Mouse (Mus musculus) T-helper 2 cell (primary cell): ENCODE measurements around the gene Nav2.

Experiments
- in situ Hi-C: fragments of 300-600 bp; cut with MboI, MseI; formaldehyde crosslinking; loops from one replicate; pipeline ENCODE4 v1.15.1; 2025; ENCODE audit warnings: high pct_unique_total_duplicates

Gene Nav2

GRCm38 (mm10) chr7:49393857-49394256, 485.3 kb downstream of the Nav2 start:
- in situ Hi-C loops = no loop called here

DNA sequence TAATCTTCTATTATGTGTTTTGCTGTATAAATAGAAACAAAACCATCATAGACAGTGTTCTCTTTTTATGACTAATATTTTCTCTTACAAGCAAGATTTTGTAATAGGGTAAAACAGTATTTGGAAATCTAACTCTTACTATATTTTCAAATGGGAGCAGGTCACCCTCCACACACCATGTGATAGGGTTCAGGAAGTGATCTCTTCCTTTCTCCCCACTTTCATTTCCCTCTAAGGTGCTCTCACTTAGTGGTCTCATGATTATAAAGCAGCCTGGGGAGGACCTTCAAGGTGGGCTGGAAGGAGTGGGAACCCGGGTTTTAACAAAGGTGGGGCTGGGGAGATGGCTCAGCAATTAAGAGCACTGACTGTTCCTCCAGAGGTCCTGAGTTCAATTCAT, 487.7 kb downstream of the Nav2 start:
- in situ Hi-C loops = no loop called here

DNA sequence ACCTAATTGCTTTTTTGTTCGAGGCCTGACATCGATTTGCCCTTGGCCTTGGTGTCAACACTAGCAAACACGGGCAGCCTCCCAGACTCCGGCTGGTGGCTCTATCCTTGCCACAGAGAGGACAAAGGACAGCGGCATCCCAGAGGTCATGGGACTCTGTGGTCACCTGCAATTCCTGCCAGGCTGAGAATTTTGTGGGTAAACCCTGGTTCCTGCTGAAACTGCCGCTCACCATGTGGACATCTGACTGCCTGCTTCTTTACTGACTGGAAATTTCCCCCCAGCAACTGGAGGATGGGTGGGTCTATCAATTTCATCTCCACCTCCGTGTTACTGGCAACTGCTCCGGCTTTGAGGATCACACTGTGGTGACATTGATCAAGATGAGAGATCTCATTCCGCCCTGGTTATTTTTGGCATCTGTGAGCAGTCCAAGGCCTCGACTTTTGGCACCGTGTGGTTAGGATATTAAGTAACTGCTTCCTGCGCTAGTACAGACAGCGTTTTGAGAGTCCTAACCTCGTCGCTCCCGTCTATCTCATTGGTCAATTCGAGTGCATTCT, 489.0 kb downstream of the Nav2 start:
- in situ Hi-C loops = no loop called here

- in situ Hi-C loops = no loop called here
Observed at GRCm38 (mm10) chr7:49398020-49398516, 489.6 kb downstream of the Nav2 start.

GRCm38 (mm10) chr7:49399314-49399713, 490.8 kb downstream of the Nav2 start:
- in situ Hi-C loops = no loop called here

DNA sequence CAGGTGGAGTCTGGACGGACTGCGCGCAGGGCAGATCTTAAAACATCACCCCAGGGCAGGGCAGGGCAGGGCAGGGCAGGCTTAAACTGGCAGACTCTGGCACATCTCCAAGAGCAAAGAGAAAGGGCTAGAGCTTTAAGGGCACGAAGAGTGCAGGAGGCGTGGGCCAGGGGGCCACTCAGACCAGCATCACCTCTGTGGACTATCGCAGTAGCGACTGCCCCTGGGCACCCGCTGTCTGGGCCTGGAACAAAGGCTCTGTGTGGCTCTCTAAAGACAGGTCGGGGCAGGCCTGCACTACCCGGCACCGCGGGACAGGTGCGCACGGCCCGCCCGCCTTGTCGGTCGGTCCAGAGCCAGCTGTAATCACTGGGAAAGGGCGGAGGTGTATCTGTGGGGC, 491.9 kb downstream of the Nav2 start:
- in situ Hi-C loops = no loop called here

- in situ Hi-C loops = no loop called here
Observed at GRCm38 (mm10) chr7:49402526-49402925, 494.0 kb downstream of the Nav2 start.

GRCm38 (mm10) chr7:49407688-49408087, 499.2 kb downstream of the Nav2 start:
- in situ Hi-C loops = no loop called here

GRCm38 (mm10) chr7:49408625-49409024, 500.1 kb downstream of the Nav2 start:
- in situ Hi-C loops = no loop called here

DNA sequence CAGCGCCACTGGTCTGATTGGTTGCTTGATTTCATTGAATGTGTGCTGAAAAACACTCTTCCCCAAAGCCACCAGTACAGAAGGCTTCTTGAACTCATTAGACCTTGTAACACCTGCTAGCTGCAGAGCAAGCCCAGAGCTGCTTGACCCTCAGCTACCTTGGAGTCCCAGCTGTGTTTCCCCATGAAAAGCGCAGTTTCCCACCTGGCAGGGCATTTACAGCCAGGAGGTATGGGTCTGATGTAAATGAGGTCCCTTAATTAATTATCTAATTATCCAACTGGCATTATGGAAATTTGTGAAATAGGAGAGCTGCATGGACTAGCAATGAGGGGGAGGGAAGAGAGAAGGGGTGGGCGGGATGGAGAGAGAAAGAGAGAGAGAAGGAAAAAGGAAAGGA, 500.7 kb downstream of the Nav2 start:
- in situ Hi-C loops = no loop called here

DNA sequence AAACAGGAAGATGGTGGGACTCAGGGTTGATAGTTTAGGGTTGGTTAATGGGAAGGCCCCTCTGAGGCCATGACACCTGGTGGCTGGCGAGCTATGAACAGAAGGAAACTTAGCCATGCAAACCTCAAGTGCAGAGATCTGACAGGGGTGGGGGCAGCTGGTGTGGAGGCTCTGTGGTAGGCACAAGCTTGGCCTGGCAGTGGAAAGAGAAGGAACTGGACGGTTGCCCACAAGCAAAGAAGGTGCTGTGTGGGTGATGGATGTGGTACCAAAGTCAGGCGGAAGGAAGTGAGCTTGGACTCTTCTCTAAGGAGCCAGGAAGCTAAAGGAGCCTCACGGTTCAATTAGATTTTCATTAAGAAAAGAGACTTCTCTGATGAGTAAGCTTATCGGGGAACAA, 501.7 kb downstream of the Nav2 start:
- in situ Hi-C loops = no loop called here

GRCm38 (mm10) chr7:49410892-49411291, 502.4 kb downstream of the Nav2 start:
- in situ Hi-C loops = no loop called here

DNA sequence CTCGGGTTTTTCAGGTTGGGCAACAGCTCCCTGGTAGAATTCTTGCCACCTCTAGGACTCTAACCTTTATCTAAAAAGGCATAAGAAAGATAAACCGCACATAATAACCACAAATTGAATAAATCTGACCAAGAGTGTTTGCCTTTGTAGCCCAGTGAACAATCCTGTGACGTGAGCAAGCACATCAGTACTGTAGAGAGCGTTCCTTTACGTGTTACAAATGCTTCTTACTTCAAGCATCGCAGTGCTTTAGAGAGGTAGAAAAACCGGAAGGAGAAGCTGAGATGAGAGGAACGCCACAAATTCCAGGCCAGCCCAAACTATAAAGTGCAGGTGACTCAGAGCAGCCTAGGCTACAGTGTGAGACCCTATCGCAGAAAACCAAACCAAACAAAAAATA, 503.3 kb downstream of the Nav2 start:
- in situ Hi-C loops = no loop called here

DNA sequence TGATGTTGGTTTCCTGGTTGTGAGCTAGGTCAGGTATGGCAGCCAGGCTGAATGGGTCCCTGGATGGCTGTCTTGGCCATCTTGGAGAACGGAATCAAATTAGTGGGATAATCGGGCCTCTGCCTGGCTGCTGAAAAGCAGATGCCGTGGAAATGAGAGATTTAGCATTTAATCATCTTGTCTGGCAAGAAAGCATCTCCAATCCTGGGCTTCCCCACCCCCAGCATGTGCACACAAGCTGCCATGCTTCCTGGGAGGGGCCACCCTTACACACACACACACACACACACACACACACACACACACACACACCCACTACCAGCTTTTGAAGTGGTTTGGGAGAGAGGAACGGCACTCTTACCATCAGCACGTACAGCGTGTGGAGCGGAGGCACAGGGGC, 506.6 kb downstream of the Nav2 start:
- in situ Hi-C loops = no loop called here

DNA sequence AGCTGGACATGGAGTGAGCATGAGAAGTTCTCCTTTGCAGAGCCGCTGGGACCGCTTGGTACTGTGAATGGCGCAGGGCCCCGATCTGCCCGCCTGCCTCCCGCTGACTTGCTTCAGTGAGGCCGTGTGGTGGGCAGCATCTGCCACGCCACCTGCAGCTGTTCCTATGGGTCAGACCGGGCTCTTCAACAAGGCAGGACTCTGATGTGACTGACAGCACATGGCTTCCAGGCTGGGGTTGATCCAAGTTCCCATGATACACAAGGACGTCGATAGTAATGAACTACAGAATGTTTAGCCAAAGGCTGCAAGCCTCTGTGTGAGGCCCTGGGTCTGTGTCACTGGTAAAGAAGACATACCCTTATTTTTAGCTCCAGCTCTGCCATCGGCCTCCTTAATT, 507.2 kb downstream of the Nav2 start:
- in situ Hi-C loops = no loop called here

GRCm38 (mm10) chr7:49418841-49419240, 510.3 kb downstream of the Nav2 start:
- in situ Hi-C loops = no loop called here

DNA sequence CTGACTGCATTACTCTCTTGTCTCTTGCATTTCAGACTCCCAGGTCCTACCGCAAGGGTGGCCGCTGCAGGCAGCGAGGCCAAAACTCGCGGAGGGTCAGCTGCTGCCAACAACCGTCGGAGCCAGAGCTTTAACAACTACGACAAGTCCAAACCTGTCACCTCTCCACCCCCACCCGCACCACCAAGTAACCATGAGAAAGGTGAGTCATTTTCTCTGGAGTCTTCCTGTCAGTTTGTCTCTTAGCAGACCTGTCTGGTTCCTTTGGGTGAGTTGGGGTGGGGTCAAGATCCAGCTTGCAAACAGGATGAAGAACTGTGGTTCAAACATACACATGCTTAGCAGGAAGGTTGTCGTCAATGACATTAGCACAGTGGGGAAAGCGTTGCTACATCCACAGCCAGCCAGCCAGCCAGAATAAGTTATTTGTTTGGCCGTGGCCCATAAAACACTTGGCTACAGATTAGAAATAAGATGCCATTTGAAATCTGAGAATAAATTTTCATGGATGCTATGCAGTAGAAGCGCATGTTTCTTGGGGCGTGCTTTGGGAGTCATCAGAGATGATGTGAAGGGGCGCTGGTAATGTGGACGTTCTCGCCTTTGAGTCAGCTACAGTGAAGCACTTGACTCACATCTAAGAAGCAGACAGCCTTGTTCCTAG, 511.8 kb downstream of the Nav2 start:
- in situ Hi-C loops = no loop called here

GRCm38 (mm10) chr7:49421261-49421660, 512.7 kb downstream of the Nav2 start:
- in situ Hi-C loops = no loop called here

GRCm38 (mm10) chr7:49423943-49424342, 515.4 kb downstream of the Nav2 start:
- in situ Hi-C loops = no loop called here

- in situ Hi-C loops = no loop called here
Observed at GRCm38 (mm10) chr7:49426060-49426459, 517.5 kb downstream of the Nav2 start.

DNA sequence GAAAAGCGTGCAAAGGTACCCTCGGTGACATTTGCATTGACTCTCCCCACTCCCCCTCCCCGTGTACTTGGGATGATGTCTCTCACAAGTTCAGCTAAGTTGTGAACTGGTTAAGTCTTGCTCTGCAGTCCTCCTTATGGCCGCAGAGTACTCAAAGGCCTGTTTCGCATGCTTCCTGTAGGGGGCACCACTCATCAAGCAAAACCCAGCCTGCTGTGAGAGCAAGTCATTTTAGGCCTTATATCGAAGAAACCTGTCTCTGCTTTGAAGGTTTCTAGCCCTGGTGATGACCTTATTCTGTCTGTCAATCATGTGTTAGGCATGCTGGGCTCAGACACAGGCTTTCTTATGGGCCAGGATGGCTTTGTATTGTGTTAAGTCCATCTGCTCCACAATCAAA, 519.3 kb downstream of the Nav2 start:
- in situ Hi-C loops = no loop called here

DNA sequence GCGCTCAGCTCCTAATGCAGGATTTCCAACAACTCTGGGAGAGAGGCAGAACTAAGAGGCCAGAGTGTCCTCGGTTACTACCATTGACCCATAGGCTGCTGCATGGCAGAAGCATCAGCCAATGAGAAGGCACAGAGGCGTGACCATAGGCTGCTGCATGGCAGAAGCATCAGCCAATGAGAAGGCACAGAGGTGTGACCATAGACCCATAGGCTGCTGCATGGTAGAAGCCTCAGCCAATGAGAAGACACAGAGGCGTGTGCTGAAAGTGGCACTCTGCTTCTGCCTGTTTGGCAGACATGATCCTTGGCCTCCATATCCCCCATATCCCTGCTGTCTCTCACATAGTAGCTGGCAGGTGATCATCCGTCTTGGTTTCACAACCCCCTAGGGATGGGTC, 520.4 kb downstream of the Nav2 start:
- in situ Hi-C loops = no loop called here

DNA sequence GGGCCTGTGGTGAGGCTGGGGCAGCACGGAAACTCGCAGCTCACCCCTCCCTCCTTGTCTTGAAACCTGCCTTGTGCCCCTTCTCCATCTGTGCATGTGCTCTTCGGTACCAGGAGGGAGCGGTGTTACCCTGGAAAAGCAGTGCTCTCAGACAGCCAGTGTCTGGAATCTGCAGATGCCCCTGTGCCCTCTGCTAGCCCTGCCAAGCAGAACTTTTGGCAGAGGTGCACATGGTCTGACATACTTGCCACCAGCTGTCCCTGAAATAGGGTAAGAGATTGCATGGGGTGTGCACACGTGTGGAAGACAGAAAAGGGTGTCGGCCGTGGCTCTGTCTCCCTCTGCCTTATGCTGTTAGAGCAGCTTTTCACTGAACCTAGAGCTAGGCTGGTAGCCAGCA, 522.3 kb downstream of the Nav2 start:
- in situ Hi-C loops = no loop called here

DNA sequence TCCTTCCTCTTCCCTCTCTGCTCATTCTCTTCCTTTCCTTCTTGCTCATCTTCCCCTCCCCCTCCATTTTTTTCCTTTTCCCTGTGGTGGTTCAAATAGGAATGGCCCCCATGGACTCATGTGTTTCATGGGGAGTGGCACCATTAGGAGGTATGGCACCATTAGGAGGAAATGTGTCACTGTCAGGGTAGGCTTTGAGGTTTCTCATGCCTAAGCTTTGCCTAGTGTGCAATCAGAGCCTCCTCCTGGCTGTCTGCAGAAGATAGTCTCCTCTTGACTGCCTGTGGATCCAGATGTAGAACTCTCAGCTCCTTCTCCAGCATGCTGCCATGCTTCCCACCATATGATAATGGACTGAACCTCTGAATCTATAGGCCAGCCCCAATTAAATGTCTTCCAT, 525.4 kb downstream of the Nav2 start:
- in situ Hi-C loops = no loop called here
